Mouse (Mus musculus) kidney, adult 9 months (tissue): ENCODE measurements at regions not wholly inside any gene's neighbourhood (a gene's known extent, or its start where the extent isn't known, plus 50 kb on each side); places are given as distances from the start of the nearest gene placed in this dataset.

ENCODE experiments used
- DNase-seq: peaks from one replicate; pipeline ENCODE4 v3.0.0; 2022

DNA sequence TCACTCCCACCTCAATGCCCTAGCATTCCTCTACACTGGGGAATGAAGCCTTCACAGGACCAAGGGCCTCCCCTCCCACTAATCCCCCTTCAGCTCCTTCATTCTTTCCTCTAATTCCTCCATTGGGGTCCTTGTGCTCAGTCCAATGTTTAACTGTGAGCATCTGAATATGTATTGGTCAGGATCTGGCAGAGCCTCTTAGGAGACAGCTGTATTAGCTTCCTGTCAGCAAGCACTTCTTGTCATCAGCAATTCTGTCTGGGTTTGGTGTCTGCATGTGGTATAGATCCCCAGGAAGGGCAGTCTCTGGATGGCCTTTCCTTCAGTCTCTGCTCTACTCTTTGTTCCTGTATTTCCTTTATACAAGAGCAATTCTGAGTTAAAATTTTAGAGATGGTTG is 426.8 kb upstream of the 2610001J05Rik start:
- no peak for DNase-seq

DNA sequence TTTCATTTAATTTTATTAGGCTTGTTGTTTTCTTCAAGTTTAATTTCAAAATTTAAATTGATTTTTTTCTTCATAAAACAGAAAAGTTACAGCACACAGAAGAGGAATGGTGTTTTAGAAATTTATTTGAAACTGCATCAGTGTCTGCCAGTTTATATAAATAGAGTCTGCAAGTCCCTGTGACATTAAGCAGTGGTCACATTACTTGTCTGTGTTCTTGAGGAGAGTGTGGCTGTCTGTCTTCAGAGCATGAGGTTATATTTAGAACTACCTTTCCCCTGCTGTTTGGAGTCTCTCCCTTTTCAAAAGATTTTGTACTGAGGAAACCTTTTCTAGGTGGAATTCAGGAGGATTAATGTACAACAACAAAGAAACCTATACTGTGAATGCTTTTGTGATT is 426.1 kb upstream of the 2610001J05Rik start:
- no peak for DNase-seq

DNA sequence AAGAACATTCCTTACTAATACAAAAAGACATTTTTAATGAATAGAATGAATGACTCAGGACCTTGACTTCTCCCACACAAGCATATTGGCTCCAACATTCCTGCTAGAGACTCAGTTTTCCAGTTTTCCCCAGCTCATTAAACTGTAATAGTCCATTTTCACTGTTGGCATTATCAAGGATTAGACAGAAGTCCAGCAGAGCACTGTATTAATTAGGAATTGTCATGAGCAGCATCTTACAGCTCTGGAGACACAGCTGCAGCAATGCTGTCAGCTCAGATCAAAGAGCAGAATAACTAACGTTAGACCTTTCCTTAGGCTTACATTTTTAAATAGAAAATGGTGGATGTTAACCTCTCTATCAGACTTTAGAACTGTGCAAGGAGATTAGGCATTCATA is 419.5 kb upstream of the 2610001J05Rik start:
- DNase-seq, result no peak

DNA sequence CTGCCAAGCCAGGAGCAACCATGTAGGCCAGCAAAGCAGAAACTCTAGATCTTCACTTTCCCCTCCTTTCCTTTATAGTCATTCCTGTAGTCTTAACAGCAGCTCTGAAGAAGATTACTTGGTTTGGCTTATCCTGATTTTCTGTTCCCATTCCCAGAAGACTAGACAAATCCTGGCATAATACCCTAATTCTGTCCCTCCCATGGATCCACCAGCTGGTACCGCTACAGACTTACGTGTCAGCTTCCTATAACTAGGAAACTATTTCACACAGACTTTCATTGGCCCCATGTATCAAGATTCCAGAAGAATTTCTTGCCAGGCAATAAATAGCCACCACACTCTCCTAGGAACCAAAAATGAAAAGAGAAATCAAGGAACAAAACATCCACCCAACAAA is 410.2 kb upstream of the 2610001J05Rik start:
- no peak for DNase-seq

DNA sequence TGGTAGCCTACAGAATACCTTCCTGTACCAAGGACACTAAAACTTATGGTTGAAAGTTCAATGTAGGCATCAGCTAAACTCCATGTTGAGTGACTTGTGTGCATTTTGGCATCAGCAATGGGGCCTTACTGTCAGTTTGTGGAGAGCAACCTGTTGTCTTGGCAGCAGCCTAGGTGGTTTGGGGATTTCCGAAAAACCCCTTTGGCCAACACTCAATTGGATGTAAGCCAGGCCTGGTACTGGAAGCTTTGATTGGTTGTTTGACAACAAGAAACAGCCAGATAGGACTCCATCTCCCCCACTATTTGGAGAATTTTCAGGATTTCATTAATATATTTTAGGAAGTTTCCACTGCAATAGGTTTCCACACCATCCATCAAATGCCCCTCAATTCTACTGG is 390.6 kb upstream of the 2610001J05Rik start:
- no peak for DNase-seq

DNA sequence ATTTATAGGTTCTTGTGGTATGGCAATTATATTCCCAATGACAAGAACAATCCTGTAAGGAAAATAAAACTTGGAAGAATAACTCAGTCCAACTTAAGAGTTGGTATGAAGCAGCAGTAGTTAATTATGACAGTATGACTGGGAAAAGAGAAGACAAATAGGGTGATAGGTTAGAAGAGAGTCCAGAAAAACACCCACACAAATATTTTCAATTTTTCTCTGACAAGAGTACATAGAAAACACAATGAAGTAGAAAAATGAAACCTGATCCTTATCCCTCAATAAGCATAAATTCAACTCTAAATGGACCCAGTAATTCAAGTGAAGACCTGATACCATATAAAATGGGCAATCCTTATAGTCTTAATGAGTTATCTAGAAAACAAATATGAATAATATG is 369.0 kb upstream of the 2610001J05Rik start:
- DNase-seq, result no peak

DNA sequence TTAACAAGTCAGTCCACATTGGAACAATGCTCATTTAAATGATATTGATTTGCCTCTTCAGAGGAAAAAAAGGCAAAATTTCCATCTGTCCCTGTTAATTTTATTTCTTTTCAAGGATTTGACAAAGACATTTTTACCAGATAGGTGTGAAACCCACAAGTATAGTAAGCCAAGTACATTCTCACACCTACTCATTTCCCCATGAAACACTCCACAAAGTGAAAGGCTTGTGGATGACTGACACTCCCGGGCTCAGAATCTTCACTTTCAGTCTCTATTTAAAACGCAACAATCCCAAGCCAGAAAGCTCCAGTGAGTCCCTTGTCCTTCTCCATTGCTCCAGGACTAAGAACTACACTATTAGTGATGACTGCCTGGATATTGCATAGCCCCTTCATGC is 367.8 kb upstream of the 2610001J05Rik start:
- DNase-seq, result no peak

DNA sequence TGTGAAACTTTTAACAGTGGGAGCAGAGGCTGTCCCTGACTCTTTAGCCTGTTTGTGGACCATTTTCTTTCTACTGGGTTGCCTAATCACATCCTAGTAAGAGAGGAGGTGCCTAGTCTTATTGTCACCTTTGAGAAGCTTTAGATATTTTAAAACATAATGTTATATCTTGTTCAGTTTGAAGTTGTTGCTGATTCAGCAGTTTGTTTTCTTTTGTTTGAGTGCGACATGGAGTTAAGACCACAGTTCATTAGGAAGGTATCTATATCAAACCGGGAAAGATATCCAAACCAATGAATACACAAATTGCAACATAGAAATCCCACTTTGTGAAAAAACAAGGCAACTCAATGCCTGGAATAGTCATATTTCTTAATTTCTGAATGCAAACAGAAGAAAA is 359.5 kb upstream of the 2610001J05Rik start:
- DNase-seq, result no peak

DNA sequence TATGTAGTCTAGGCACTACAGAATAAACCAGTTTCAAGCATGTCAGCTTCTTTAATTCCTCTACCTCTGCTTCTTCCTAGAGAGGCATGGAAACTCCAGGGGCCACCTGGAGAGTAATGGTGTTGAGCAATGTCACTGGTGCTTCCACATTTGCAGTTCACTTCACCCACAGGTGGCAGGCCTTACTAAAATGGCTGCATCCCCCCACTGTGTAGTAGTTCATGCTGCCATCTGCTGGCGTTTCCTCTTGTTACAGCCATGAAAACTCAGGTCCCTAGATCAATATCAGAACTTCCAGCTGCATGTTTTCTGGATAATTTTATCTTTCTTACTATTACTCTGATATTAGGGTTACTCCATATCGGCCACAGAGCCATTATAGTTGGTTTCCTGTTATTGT is 336.2 kb upstream of the 2610001J05Rik start:
- peak; percentile 47 for DNase-seq

DNA sequence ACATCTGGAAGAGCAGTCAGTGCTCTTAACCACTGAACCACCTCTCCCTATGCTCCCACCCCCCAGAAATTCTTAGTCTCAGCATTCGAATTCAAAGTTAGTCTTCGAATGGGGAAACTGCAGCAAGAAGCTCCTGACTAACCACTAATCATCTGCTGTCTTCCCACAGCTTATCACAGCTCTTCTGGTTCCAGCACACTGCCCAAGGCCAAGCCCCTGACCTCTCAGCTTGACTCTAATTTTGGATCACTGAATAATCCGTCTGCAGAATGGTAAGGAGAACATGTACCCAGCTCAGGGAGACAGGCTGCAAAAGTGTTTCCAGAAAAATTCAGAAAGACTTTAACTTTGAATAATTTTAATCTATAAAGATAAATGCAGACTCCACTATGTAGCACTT is 325.8 kb upstream of the 2610001J05Rik start:
- no peak for DNase-seq

DNA sequence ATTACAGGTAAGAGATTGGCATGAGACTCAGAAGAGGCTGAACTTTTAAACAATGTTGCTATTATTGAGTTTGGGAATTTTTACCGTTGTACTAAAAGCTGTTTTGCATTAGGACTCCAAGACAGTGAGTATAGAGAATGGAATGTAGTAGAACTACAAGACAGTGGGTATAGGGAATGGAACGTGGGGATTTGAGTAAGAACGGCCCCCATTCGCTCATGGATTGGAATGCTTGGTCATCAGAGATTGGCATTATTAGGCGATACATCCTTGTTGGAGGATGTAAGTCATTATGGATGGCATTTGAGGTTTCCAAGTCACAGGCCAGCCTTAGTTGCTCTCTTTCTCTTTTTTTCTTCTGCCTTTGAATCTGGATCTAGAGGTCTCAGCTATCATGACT is 324.0 kb upstream of the 2610001J05Rik start:
- DNase-seq, result no peak

DNA sequence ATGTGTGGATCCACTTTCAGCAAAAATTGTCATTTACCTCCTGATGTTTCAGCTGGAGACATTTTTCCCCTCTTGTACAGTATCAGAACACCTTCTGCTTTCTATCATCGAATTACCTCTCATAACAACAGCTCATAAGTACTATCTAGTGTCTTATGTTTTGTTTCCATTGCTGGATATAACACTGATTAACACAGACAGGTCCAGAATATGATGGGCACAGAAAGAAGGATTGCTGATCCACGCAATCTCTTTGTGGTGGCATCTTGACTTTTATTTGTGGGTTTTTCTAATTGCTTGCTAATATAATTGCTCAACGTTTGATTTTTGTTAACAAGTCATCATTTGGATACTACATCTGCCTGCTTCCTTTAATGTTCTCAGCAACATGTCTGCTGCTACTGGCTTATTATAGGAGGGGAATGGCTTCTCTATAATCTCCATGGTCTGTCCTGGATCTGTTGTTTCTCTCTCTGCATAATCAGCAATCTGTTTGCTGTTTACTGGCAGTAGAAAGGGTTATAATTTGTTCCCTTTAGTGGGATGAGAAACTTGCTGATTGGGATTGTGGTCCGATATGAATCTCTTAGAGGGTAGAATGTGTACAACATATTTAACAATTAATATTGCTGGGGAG is 320.2 kb upstream of the 2610001J05Rik start:
- DNase-seq, result no peak

DNA sequence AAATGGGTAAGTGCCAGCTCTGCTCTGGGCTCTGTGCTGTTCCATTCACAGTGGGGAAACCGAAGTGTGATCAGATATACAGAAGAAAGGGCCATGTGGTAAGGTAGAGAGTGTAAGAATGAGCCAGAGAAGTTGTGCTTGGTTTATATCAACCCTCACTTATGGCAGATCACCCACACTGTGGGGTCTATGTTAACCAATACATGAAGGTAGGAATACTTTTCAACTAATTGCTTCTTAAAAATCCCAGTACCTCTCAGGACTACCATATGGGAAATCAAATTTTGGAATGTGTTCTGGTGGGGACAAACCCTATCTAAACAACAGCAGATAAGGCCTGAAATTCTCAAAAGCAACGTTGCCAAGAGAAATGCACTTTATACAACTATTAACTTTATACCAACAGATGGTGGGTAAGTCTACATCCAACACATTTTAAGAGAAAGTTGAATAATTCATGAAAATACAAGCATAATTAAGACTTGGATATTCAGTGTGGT is 314.7 kb upstream of the 2610001J05Rik start:
- no peak for DNase-seq

DNA sequence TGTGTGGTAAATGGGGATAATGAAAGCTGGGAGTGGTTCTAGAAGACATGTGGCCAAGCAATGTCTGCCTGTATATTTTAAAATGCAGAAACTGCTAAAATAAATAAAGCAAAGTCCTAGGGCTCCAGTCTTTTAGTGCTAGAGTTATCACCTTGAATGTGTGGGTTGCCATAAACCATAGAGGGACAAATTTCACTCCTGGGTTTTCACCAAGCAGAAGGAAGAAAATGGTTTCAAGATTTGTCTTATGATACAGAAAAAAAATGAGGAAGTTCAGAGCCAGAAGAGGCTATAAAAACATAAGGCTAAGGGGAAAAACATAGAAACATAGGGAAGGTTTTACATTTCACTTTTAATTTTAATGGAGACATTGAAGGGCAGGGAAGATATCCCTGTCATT is 276.1 kb upstream of the 2610001J05Rik start:
- DNase-seq, result no peak

DNA sequence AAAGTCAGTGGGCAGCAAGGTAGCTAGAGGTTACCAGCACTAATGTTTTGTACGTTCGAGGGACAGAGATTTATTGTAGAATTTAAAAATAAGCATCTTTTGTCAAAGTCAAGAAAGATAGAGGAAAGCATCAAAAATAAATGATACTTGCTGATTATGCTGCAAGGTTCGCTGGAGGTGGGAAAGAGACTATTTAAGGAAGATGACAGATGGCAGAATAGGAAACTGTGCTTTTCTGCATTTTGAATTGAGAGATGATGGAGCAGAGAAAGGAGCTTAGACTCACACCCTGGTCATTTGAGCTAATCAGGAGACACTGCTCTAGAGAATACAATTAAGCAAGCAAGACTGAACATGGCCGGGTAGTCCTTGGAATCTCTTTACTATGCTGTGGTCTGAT is 275.1 kb upstream of the 2610001J05Rik start:
- no peak for DNase-seq

DNA sequence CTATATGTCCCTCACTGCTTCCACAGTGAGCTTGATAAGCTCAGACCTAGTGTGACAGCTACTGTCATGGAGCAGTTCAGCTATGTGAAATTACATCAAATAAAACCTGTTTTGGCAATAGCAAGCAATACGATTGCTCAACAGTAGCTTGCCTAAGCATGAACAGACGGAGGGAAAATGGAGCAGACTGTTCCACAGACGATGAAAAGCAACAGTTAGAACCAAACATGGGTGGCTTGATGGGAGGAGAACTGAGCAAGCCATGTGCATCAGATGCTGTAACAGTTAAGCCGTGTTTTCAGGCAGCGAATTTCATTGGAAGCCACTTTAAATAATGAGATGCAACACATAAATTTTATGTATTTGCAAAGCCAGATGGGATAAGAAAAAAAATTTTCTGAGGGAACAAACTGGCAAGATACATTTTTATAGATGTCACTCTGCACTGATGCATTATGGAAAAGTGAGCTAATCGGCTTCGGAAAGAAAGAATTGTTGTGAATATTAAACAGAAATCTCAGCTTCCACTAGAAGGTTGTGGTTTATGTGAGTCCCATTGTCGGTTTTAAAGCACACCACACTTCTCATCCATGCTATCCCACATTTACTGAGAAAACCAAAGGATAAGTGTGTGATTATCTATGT is 270.9 kb upstream of the 2610001J05Rik start:
- DNase-seq, result no peak

DNA sequence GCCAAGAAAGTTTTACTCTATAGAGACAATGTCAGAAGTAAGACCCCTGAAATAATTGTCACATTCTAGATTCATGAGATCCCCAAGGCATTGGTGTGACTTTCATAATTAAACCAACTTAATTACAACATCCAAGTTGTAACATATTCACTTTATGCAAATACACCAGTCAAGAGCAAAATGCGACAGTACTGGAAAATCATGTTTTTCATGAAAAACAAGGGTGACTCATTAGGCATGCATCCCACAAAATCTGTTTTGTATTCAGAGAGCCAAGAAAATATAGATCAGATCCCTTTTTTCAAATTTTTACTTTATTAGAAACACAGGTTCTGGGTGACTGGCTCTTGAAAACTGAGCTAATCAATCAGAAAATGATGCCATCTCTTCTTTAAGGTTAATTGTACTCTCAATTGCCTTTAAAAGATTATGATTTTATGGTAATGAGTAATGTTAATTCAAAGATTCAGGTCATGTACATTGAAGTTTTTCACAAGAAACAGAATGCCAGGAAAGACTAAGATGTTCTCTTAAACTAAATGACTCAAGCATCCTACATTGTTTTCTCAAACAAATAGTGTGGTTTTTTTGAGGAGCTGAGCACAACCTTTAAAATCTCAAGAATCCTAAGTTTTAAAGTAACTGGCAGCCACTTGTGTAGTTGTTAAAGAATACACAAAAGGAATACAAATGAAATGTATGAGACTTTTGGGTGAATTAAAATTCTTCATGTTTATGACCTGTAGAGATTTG is 259.2 kb upstream of the 2610001J05Rik start:
- no peak for DNase-seq

DNA sequence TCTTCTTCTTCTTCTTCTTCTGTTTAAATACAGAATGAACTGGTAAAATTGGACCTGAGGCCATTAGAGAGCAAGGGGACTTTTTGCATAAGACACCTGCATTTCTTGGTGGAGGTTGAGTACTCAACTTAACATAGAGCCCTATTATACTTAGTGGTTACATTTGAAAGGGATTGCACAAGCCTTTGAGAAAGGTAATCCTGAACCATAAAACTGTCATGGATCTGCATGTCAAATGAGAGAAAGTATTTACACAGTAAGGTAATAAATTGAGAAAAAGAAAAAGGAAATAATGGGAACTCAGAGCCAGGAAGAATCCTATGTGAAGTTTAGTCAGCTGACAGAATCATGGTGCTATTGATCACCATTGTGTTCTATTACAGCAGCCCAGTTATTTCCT is 258.1 kb upstream of the 2610001J05Rik start:
- DNase-seq, result no peak

DNA sequence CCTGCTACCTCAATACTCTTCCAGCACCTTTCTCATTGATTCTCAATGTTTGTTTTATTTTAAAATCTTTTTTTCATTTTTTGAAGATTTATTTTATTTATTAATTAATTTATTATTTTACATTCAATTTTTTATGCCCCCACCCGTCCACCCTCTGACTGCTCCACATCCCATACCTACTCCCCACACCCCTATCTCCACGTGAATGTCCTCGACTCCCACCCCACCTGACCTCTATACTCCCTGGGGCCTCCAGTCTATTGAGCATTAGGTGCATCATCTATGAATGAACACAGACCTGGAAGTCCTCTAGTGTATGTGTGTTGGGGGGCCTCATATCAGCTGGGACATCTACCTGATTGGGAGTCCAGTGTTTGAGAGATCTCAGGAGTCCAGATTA is 251.0 kb upstream of the 2610001J05Rik start:
- no peak for DNase-seq

DNA sequence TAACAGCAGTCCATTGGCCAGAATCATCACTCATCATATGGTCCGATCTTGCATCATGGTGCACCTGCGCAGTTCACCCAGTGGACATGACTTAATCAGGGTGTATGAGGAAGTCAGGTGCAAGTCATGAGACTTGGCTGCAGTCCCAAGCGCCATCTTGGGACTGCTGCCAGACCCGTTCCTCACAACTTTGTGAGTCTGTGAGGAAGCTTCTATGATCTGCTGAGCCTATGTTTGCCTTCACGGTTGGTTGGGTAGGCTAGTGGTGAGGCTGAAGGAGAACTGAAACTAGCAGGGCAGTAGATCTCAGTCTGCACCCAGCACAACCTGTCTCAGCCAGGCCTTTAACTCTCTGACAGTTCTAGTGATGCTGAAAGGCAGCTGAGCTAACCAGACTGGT is 250.2 kb upstream of the 2610001J05Rik start:
- no peak for DNase-seq

DNA sequence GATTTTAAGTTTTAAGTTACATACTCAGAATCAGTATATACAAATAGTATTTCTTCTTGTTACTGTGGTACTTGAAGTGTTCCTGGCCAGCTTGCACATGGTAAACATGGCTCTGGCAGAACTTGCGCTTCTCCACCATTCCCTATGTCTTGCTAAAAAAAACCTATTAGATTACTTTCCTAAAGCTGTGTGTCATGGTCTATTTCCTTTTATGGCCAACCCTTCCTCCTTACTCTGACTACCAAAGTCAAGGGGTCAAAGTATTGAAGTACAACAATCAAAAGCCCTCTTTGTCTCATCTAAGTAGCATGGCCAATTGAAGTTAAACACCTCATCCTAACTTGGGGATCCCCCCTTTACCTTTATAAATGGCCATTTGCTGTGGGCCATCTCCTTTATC is 223.6 kb upstream of the 2610001J05Rik start:
- no peak for DNase-seq

DNA sequence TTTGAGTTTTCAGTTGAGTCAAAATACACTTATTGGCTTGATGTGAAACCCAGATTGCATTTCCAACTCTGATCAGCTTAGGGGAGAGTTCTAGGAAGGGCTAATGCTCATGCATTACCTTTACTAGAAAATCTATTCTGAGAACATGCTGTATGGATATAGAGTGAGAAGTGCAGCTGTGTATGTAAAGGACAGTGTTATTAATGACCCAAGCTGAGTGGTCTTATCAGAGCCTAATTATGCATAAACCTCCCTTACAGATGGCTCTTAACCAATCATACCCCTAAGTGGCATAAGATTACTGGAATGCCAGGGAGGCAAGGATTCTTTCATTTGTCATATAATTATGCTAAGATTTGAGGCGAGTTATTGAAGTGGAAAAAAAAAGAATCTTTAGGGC is 210.6 kb upstream of the 2610001J05Rik start:
- DNase-seq, result no peak

DNA sequence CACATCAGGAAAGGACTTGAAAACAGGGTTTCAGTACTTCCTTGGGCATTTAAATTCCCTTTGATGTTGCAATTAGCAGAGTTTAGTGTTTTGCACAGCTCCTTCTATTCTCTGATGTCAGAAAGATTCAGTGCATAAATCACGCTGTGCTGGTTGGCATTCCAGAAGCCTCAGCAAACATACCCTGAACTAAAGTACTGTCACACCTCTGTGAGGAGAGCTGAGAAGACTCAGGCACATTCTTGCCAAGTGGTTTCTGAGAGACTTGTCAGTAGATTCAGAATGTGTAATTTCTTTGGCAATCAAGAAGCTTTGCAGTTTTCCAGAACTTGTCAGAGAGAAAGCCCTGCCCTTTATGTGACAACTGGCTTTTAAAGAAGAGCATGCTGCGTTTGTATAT is 192.4 kb upstream of the 2610001J05Rik start:
- DNase-seq, result no peak

DNA sequence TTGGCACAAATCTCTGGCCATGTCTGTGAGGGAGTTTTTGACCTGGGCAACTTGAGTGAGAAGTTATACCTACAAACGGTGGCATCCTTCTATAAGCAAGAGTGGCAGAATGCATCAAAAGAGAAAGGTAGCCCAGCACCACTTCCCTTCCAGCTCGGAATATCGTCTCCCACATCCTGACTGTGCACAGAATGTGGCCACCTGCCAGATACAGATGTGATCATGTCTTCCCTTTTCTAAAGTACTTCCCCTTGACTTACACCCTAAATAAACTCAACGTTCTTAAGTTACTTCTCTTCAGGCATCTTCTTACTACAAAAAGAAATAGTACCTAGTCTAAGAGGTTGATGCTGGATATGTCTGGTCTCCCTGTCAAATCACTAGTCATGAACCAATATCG is 175.2 kb upstream of the 2610001J05Rik start:
- DNase-seq, result no peak
